Mouse (Mus musculus): Measurements from ENCODE around the gene Scn4a.

- TF ChIP-seq TAL1 (IDR thresholded peaks at IDR 0.05; ENCODE audit: low read length) (no peak), GATA1 (IDR thresholded peaks at IDR 0.05; ENCODE audit: low read length) (peak; percentile 50; the same call in 1 of the 2 replicates)
Observed at GRCm38 (mm10) chr11:106271794-106272643, 81.1 kb downstream of the Scn4a start.
